Mouse (Mus musculus): ENCODE data around the gene Ctnna3. TPM values are rescaled to one million over a fixed set of nuclear protein-coding genes. Genes with fewer than 3 reads are reported as not detected.
"Not testable (repeated sequence)": the region's sequence is repeated elsewhere in the genome, so short reads cannot be mapped to it uniquely, and the experiment has no call there.

Ctnna3 gene
- total RNA-seq, 2 experiments from 2014 or later = 52.9 to 58.5 TPM

- intact Hi-C loops (cut with DNase I); DNase-seq: not testable (repeated sequence)
Observed at GRCm38 (mm10) chr10:65033516-65033915, 1603.6 kb downstream of the Ctnna3 start.

Other genes starting within 250 kb of the Ctnna3 start
- 100 to 1,000 TPM in 1 of 2 experiments, 10 to 100 TPM in 1; 96.7 to 105 TPM for gene Mypn, start 226.1 kb upstream of the Ctnna3 start, total RNA-seq (2021)
- gene Herc4, start 186.3 kb upstream of the Ctnna3 start, total RNA-seq (2021) = 10 to 100 TPM; 32.2 to 33.4 TPM
- 10 to 100 TPM; 11.8 to 12.7 TPM for gene Sirt1, start 48.4 kb upstream of the Ctnna3 start, total RNA-seq (2021)
- gene Dnajc12, start 47.7 kb upstream of the Ctnna3 start, total RNA-seq (2021) = 10 to 100 TPM in 1 of 2 experiments, 1 to 10 TPM in 1; 9.7 to 10.8 TPM
- not detected for gene Gm7075, start 8.3 kb upstream of the Ctnna3 start, total RNA-seq (2021)

All from heart, postnatal 36 days (tissue).